Mouse (Mus musculus) cerebellum, adult 11 months (tissue): Measurements from ENCODE around the gene Fgl2.

Source experiments
- DNase-seq: peaks from one replicate; pipeline ENCODE4 v3.0.0; 2022

Gene Fgl2

DNA sequence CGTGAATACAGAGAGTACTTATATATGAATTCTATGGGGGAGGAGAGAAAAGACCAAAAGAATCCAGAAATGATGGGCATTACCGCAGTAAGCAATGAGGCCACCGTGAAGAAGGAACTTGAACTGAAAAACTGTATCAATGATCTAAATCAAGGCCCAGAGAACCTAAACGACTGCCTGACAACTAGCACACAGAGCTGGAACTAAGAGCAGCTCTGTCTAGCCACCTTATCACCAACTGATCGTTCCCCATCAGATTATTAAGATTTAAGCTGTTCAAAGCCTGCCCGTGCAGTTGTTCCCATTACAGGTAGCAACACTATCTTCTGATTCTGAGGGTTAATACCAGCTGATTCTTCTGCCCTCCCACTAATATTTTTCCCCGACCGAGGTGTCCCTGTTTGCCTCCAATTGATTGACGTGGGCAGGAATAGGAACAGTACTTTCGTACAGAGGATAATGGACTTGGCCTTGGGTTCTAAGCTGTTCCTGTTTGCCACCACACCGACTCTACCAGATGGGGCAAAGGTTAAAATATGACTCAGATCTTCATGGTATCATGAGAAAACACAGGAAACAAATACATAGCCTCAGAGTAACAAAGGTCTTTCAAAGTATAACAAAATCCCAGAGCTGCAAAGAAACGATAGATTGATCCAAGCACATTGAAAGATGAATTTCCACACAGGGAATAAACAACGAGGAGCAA lies 12.0 kb downstream of the Fgl2 start:
- no peak for DNase-seq

GRCm38 (mm10) chr5:21384976-21385375 lies 12.5 kb downstream of the Fgl2 start:
- DNase-seq = no peak

DNA sequence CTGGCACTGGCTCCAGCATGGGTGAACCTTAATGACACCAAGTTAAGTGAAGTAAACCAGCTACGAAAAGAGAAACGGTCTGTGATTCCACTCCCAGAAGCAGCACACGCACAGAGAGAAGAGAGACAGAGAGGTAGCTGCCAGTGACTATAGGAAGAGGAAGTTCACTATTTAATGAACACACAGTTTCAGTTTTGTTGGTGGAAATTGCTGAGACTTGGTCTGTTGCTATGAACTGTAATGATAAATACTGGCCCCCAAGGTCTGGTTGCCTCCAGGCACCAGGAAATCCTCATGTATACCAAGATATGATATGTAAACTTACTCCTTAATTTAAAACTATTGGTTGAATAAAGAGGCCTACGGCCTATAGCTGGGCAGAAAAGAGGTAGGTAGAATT lies 14.0 kb downstream of the Fgl2 start:
- DNase-seq = no peak

DNA sequence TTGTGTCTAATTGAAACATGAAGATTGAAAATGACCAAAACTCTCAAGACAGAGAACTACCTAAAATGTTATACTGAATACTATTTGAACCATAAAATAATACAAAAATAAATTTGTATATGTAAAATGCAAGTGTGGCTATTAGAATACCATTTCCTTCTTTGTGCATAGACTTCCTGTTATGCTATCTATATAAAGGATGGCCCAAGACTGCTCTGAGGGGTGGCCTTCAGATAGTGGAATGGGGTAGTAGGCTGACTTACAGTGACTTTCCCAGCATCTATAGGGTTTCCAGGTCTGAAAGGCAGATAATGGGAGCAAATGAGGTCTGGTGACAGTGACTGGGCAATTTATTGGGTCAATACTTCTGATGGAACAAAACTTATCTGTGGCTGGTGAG lies 14.9 kb downstream of the Fgl2 start:
- no peak for DNase-seq

GRCm38 (mm10) chr5:21388855-21389254 lies 16.4 kb downstream of the Fgl2 start:
- DNase-seq = no peak

GRCm38 (mm10) chr5:21391616-21392384 lies 19.4 kb downstream of the Fgl2 start:
- DNase-seq = no peak

DNA sequence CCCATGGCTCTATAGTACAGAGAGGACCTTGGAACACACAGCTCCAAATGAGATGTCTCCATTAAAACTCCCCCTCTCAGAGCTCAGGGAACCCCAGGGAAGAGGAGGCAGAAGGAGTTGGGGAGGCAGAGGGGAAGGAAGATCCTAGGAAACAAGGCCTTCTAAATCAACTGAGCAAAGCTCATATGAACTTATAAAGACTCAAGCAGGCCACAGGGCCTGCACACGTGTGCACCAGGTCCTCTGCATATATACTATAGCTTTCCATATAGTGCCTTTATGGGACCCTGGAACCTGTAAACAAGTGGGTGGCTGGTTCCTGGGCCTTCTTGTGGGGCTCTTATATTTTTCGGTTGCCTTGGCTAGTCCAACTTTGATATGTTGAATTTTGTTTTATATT lies 22.1 kb downstream of the Fgl2 start:
- no peak for DNase-seq

DNA sequence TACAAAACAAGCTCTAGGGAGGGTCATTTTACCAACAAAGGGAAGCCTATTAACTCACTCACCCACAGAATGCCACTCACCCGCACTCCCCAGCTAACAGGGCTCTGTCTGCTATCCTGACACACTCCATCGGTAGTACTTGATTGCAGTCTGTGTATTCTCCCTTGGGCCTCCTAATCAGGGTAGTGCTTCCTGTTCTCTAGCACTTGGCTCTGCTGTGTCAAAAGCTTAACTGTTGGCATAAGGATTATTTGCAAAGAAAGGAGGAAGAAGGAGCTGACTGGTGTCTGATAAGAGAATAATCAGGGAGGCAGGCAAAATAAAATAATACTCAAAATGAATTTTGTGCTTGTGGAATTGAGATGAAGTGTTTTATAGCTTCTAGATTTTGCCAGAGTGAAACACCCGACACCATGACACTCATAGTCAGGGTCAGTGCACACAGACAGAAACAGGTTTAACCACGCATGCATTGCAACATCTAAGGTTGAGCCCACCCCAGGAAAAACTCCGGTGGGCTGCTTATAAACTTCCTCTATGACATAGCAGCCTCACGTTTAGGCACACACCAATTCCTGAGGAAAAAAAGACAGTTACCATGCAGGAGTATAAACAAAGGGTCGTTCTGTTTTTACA lies 22.9 kb downstream of the Fgl2 start:
- DNase-seq = no peak

GRCm38 (mm10) chr5:21411261-21411666 lies 38.8 kb downstream of the Fgl2 start:
- DNase-seq = no peak

DNA sequence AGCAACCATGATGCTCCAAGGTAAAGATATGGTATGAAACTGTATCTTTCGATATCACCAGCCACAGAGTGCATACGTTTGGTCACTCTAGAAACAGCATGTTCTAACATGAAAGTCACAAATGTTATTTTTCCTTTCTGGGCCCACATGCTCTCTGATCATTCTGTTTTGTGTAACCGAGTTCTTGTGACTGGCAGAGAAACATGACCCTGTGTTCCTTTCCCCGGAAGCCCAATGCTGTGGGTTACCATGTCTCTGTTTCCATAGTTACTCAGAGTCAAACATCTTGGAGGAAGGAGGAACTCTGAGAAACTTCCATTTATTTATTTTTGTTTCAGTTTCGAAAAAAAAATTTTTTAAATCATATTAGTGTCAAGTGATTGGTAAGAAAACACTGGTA lies 39.6 kb downstream of the Fgl2 start:
- DNase-seq = no peak

DNA sequence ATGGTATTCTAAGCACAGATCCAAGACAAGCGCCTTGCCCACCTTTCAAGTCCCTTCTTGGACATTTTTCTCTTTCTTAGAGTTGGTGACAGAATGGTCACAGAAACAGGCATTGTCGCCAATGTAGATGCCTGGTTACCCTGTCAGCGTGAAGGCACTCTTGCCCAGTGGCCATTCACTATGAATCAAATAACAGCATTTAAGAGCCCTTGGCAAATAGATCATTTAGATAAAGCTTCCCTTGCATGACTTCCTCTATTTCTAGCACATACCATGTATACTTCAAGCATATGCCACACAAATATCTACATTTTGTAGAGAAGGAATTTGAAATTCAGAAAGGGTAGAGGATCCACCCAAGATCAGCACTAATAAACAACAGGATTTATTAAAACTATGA lies 40.9 kb downstream of the Fgl2 start:
- no peak for DNase-seq

GRCm38 (mm10) chr5:21414116-21414820 lies 41.8 kb downstream of the Fgl2 start:
- no peak for DNase-seq

GRCm38 (mm10) chr5:21418613-21419012 lies 46.2 kb downstream of the Fgl2 start:
- DNase-seq = no peak

DNA sequence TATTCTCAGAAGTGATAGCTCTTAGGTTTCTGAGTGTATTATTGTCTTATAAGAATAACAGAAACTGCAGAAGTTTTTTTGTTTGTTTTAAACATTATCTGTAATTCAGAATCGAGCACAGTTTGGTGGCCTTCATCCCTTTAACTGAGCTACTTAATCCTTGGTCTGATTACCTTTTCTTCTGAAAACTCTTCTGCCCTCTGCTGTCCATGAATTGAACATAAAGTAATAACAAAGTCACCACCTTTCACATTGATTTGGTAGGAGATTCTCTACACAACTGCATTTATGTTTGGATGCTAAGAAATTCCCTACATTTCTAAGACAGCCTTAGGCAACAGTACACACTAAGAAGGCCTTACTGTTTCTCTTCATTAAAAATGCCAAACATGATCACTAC lies 48.2 kb downstream of the Fgl2 start:
- DNase-seq = no peak

DNA sequence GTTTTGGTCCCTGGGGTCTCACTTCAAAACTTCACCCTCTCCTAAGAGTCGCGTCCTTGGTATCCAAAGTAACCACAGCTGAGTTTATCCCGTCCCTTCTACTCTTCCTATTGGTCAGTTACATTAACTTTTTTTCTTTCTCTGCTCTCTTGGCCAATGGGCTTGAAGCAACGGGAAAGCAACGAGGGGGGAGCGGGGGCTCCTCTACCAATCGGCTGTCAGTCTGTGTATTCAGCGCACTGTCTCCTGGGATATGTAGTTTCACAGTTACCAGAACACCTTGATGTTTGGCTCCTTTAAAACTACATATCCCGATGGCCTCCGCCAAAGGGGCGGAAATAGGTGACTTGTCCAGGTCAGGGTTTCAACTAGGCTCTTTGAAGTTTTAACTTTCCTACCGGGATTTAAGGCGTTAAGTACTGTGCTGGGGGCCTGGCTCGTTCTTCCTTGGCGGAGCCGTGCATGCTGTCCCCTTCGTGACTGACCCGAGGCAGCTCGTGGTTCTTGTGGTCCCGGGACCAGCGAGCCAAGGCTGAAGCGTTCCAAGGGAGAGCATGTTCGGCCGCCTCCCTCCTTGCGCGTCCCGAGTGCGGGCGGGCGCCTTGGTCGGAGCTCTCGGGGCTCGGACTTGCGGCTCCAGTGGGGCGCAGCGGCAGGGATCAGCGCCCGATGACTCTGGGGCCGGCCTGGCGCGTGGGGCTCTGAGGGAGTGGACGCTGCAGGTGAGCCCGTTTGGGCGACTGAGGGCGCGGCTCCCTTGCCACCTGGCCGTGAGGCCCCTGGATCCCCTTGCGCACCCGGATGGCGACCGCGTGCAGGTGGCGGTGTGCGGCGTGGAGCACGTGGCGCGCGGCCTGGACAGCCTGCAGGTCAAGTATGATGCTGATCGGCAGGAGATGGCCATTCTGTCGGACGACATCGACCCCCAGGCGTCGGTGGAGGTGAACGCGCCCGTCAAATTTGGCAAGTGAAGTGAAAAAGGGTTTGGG lies 52.5 kb downstream of the Fgl2 start, which contains the start of the genes Ccdc146 and Fam185a:
Gene Ccdc146, minus strand, starts transcription at position 64 of the 989 bp plus-strand sequence.
Gene Fam185a, plus strand, starts transcription at position 345 of the 989 bp plus-strand sequence.
- DNase-seq = peak; percentile 92

- DNase-seq = no peak
These were observed 54.2 kb downstream of the Fgl2 start for GRCm38 (mm10) chr5:21426666-21427065.
